Mouse (Mus musculus) megakaryocyte, embryonic 14.5 days (primary cell): Measurements from ENCODE around the gene Etnppl.

Experiments used
- FLI1 ChIP-seq: IDR thresholded peaks from 2 replicates; pipeline ENCODE4 v1.6.1; 2012; ENCODE audit warnings: low read length, inconsistent platforms, mixed read lengths
- GATA1 ChIP-seq: IDR thresholded peaks from 3 replicates; pipeline ENCODE4 v1.6.1; 2012; ENCODE audit warnings: mixed read lengths, low read length, inconsistent platforms, borderline replicate concordance

DNA sequence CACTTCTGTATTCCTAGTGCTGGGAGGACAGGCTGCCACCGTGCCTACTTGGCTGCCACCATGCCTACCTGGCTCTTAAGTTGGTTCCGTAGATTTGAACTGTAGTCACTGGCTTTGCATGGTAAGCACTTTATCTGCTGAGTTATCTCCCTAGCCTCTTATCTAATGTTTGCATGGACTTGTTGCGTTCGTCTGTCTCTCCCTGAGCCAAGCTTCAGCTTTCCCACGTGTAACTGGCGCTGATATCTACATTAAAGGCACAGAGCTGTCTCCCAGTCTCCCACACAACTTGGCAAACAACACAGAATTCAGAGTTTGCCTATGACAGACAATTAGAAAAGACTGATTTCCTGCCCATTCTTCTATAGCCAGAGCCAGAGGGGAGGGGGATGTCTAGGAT, 43.4 kb downstream of the Etnppl start:
- no peak for TF ChIP-seq GATA1
- no peak for TF ChIP-seq FLI1
